Mouse (Mus musculus): ENCODE measurements around the gene Prkar1a. TPM values are rescaled to one million over a fixed set of nuclear protein-coding genes. Genes with fewer than 3 reads are reported as not detected.

Gene Prkar1a
- polyA plus RNA-seq, 1 experiment from 2014 or later: 375 TPM

DNA sequence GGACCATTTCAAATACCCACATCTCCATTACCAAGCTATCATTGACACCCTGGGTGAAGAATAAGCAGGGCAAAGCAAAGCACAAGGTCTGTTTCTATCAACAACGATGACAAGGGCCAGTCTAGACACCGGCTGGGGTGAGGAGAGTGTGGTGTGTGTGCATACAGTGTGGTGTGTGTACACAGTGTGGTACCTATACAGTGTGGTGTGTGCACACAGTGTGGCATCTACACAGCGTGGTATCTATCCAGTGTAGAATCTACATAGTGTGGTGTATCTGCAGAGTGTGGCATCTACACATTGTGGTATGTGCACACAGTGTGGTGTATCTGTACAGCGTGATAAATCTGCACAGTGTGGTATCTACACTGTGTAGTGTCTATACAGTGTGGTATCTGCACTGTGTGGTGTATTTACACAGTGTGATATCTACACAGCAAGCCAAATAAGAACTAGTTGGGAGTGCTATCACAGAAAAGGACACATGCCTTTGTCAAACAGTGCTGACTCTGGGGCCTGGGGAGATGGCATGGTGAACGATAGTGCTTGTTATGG lies 48.0 kb downstream of the Prkar1a start:
- Histone ChIP-seq H3K4me3 (no peak overlapping the region), H3K9me3 (no peaks in the 10 kb centered on the region), H3K4me2 (no peak overlapping the region), H3K4me1 (peaks cover 18% of the 10 kb centered on the region), H3K36me3 (no peaks in the 10 kb centered on the region), H3K27ac (replicated peaks) (no peak overlapping the region), H3K9ac (no peak overlapping the region), H3K27me3 (replicated peaks) (no peaks in the 10 kb centered on the region)
- WGBS: 78% methylated on average over 5 of the region's 5 CpGs
- ATAC-seq (ENCODE audit: extremely low read depth, insufficient number of reproducible peaks, low FRiP score, low TSS enrichment): no peak

DNA sequence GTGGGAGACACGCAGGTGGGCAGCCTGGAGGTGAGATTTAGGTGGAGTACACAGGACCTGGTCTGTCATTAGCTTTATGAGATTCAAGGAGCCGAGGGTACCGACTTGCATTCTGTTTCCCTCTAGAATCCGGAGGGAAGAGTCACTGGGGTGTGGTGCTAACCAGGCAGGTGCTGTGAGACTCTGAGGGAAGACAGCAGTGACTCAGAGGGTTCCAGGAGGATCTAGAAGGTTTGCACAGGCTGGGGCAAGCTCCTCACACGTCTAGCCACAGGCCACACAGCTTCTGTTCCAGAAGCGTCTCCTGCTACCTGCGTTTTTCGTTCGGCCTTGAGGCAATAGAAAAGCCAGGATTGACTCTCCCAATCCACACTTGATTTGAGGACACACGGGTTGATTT lies 49.5 kb downstream of the Prkar1a start:
- H3K9me3 ChIP-seq: no peaks in the 10 kb centered on the region
- H3K4me3 ChIP-seq: no peak overlapping the region
- H3K4me1 ChIP-seq: peaks cover 25% of the 10 kb centered on the region
- H3K27ac ChIP-seq (replicated peaks): no peak overlapping the region
- H3K27me3 ChIP-seq (replicated peaks): no peaks in the 10 kb centered on the region
- no peaks in the 10 kb centered on the region for H3K36me3 ChIP-seq
- no peak overlapping the region for H3K9ac ChIP-seq
- WGBS: 83% methylated on average over 10 of the region's 10 CpGs
- no peak overlapping the region for H3K4me2 ChIP-seq
- no peak for ATAC-seq (ENCODE audit: extremely low read depth, insufficient number of reproducible peaks, low FRiP score, low TSS enrichment)

DNA sequence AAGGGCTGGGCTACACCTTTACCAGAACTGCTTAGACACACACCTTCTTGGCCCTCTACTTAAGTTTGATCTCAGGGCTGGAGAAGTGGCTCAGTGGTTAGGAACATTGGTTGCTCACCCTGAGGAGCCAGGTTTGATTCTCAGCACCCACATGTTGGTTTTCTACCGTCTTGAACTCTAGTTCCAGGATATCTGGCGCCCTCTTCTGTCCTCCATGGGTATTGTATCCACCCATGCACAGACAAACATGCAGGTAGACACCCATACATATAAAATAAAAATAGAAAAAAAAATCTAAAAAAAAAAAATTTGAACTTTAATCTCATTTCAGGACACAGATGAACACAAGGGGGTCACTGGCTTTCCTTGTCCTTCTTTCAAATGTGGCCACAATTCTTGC lies 50.6 kb downstream of the Prkar1a start:
- Histone ChIP-seq H3K4me1 (peaks cover 25% of the 10 kb centered on the region), H3K27ac (replicated peaks) (no peak overlapping the region), H3K9me3 (no peaks in the 10 kb centered on the region), H3K9ac (no peak overlapping the region), H3K4me2 (no peak overlapping the region), H3K36me3 (no peaks in the 10 kb centered on the region), H3K4me3 (no peak overlapping the region), H3K27me3 (replicated peaks) (no peaks in the 10 kb centered on the region)
- no peak for ATAC-seq (ENCODE audit: extremely low read depth, insufficient number of reproducible peaks, low FRiP score, low TSS enrichment)
- WGBS: 54% methylated on average over 2 of the region's 2 CpGs

DNA sequence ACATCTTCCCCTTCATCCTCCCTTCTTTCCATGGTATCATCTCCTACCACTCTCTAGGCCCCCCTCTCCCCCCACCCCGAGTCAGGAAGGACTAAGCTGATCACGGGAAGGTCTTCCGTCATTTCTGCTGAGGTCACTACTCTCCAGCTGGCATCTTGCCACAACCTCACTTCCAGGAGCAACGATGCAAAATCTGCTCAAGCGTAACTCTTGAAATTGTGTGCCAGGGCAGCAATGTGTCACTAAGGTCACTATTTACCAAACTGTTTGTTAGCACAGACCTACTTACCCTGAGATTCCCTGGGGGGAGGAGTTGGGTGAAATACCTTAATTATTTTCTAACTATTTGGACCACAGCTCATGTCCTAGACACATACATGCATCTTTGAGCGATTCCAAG lies 51.6 kb downstream of the Prkar1a start:
- Histone ChIP-seq H3K9ac (no peak overlapping the region), H3K27ac (replicated peaks) (no peak overlapping the region), H3K4me1 (peaks cover 34% of the 10 kb centered on the region), H3K9me3 (no peaks in the 10 kb centered on the region), H3K4me3 (no peak overlapping the region), H3K4me2 (no peak overlapping the region), H3K36me3 (no peaks in the 10 kb centered on the region), H3K27me3 (replicated peaks) (no peaks in the 10 kb centered on the region)
- ATAC-seq (ENCODE audit: extremely low read depth, insufficient number of reproducible peaks, low FRiP score, low TSS enrichment): no peak
- WGBS: 46% methylated on average over 6 of the region's 6 CpGs

DNA sequence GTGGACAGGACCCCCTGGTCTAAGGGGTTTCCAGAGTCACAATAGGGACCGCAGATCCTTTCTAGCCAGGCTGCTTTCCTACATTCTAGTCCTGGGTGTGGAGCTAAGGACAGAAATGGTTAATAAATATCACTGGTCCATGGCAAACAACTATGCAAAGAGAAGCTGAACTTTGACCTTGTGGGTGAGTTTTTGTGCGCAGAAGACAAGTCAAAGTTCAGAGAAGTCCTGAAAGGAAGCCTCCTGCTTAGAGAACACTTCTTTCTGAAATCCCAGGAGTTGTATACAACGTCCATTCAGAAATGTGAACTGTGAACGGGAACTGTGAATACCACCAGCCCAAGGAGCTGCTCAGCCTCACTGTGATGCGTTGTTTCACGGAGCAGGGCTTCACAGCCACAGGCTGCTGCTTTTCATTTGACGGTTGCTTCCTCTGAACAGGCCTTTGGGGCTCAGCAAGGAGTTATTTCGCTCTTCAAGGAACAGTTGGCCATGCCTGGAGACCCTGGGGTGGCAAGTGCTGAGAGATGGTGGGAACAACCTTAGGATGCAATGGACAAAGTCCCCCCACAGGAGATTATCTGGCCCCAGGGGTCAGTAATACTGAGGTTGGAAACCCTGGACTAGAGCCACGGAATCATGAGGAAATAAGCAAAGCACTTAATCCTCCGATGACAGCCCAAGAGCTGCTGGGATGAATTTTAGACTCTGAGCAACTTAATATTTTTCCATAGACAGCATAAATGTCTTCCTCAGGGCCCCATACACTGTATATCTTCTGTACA lies 53.0 kb downstream of the Prkar1a start:
- Histone ChIP-seq H3K4me1 (peaks cover 45% of the 10 kb centered on the region), H3K4me3 (no peak overlapping the region), H3K4me2 (no peak overlapping the region), H3K27me3 (replicated peaks) (no peaks in the 10 kb centered on the region), H3K9ac (no peak overlapping the region), H3K9me3 (no peaks in the 10 kb centered on the region), H3K27ac (replicated peaks) (no peak overlapping the region), H3K36me3 (no peaks in the 10 kb centered on the region)
- no peak for ATAC-seq (ENCODE audit: extremely low read depth, insufficient number of reproducible peaks, low FRiP score, low TSS enrichment)
- WGBS: 61% methylated on average over 10 of the region's 10 CpGs

DNA sequence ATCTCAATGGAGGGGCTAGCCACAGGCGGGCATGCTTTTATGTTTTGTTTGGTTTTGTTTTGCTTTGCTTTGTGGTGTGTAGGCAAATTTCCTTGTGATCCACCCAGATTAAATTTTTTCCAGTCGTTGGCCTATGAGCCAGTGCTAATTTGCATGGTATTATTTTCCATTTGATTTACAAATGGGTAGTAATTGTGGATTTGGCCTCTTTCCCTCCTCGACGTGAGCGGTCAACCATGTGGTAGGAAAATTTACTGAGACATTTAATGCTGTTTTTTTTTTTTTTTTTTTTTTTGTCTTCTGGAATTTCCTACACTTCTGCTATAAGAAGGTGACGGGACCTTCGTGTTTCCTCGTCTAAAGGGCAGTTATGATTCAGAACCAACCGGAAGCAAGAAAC lies 54.6 kb downstream of the Prkar1a start:
- ATAC-seq (ENCODE audit: extremely low read depth, insufficient number of reproducible peaks, low FRiP score, low TSS enrichment): no peak
- WGBS: 75% methylated on average over 9 of the region's 9 CpGs
- no peaks in the 10 kb centered on the region for H3K36me3 ChIP-seq
- H3K27me3 ChIP-seq (replicated peaks): no peaks in the 10 kb centered on the region
- H3K4me1 ChIP-seq: peaks cover 44% of the 10 kb centered on the region
- H3K9ac ChIP-seq: no peak overlapping the region
- H3K4me3 ChIP-seq: no peak overlapping the region
- no peaks in the 10 kb centered on the region for H3K9me3 ChIP-seq
- no peak overlapping the region for H3K4me2 ChIP-seq
- H3K27ac ChIP-seq (replicated peaks): no peak overlapping the region

DNA sequence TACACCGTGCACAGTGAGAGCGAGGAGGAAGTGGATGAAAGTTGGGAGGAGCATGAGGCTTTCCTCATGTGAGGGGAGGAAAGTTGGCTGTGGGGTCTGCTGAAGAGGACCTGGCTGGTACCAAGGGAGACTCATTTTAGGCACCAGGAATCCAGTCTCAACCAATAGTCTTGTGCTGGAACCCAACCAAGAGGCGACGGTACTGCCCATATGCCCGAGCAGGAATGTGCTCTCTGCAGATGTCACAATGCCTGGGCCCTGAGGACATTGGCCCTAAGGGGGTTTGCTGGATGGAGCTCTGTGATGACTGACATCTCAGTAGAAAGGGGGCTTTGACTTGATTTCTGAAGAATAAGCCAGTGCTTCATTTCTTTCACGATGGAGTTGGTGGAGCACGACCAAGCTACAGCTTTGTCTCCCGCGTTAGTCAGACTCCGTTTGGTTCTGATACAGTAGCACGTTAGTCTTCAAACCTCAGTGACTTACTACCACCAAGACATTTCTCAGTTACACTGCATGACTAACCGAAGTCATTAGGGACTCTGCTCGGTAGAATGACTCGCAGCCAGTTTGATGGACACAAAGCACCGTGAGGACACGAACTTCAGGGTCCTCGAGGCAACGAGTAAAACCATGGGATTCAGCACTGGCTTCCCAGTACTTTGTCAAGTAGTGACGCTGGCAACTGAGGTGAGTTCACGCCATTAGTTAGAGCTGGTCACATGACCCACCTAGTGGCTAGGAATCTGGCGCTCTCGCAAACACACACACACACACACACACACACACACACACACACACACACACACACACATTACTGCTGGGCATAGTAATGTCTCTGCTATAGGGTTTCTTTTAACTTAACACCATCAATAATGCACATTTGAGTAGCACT lies 55.4 kb downstream of the Prkar1a start:
- Histone ChIP-seq H3K4me1 (peaks cover 38% of the 10 kb centered on the region), H3K36me3 (no peaks in the 10 kb centered on the region), H3K27ac (replicated peaks) (no peak overlapping the region), H3K4me3 (no peak overlapping the region), H3K9ac (no peak overlapping the region), H3K27me3 (replicated peaks) (no peaks in the 10 kb centered on the region), H3K9me3 (no peaks in the 10 kb centered on the region), H3K4me2 (no peak overlapping the region)
- 84% methylated on average over 22 of the region's 22 CpGs for WGBS
- ATAC-seq (ENCODE audit: extremely low read depth, insufficient number of reproducible peaks, low FRiP score, low TSS enrichment): no peak

DNA sequence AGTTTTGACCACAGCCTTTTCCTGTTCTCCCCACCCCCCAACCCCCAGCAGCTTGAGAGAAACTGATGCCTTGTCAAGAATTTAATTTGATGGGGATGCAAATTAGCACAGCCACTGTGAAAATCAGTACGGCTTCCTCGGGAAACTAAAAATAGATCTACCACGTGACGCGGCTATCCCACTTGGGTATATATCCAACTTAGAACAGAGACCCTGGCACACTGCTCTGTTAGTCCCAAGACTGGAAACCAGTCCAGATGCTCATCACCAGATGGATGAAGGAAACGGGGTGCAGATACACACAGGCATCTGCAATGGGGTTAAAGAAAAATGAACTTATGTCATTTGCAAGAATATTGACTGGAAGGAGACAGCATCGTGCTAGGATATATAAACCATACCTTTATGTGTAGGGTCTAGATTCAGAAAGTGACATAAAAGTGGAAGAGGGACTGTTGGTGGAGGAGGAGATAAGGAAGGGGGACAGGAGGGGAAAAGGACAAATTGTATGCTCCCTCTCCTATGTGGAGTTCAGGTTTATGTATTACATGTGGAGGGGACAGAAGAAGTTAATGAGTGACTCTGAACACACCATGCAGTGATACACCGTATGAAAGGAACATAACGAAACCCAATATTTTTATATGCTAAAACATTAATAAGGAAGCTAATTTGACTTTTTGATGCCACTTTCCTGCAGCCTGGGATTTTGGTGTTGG lies 56.3 kb downstream of the Prkar1a start:
- ATAC-seq (ENCODE audit: extremely low read depth, insufficient number of reproducible peaks, low FRiP score, low TSS enrichment): no peak
- H3K27ac ChIP-seq (replicated peaks): peak overlapping the region; percentile 42; the same call in 1 of the 2 replicates
- WGBS: 53% methylated on average over 9 of the region's 9 CpGs

DNA sequence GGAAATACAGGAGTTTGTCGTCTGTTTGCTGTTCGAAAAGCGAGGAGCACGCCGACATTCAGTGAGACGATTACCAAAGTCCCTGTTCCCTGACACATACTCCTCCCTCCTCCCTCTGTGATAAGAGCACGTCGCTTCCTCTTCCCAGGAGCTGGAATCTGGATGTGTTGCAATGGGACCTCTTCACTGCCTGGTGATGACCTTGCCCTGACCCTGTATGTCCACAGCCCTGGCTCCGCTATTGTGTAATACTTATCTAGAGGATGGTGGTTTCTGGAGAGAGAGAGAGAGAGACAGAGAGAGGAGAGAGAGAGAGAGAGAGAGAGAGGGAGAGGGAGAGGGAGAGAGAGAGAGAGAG lies 56.8 kb downstream of the Prkar1a start:
- peak overlapping the region; percentile 18; the same call in 1 of the 2 replicates for H3K4me3 ChIP-seq
- WGBS: 9% methylated on average over 9 of the region's 9 CpGs

More for the DNA sequence above, 56.3 kb downstream of the Prkar1a start:
- Histone ChIP-seq H3K4me3 (peak overlapping the region; percentile 18; the same call in 1 of the 2 replicates), H3K27me3 (replicated peaks) (no peaks in the 10 kb centered on the region), H3K9me3 (no peaks in the 10 kb centered on the region), H3K4me1 (peaks cover 38% of the 10 kb centered on the region), H3K36me3 (no peaks in the 10 kb centered on the region), H3K9ac (no peak overlapping the region), H3K4me2 (peak overlapping the region; percentile 55)

DNA sequence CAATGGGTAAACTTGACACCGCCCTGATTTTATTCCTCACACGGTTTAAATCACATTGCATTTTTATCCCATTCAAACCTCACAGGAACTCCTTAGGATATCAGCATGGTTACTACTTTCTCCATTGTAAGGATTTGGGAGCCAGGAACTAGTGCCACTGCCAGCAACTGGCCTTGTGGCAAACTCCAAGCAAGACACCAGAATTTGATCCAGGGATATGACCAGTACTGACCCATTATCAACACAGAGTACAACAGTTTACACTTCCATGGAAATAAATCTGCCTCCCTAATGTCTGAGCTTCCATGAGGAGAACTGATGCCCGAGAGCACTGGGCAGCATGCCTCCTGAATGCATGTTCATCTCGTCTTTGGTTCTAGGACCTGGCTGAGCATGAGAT lies 57.4 kb downstream of the Prkar1a start:
- no peaks in the 10 kb centered on the region for H3K36me3 ChIP-seq
- 82% methylated on average over 4 of the region's 4 CpGs for WGBS
- H3K27ac ChIP-seq (replicated peaks): no peak overlapping the region; the same call in 1 of the 2 replicates
- H3K9ac ChIP-seq: no peak overlapping the region
- H3K4me1 ChIP-seq: peaks cover 31% of the 10 kb centered on the region
- peak overlapping the region; percentile 55; the same call in 1 of the 2 replicates for H3K4me2 ChIP-seq
- H3K27me3 ChIP-seq (replicated peaks): no peaks in the 10 kb centered on the region
- no peak for ATAC-seq (ENCODE audit: extremely low read depth, insufficient number of reproducible peaks, low FRiP score, low TSS enrichment)
- no peaks in the 10 kb centered on the region for H3K9me3 ChIP-seq
- H3K4me3 ChIP-seq: no peak overlapping the region

More for the DNA sequence above, 56.8 kb downstream of the Prkar1a start:
- peak; percentile 44; the same call in 1 of the 2 replicates for ATAC-seq (ENCODE audit: extremely low read depth, insufficient number of reproducible peaks, low FRiP score, low TSS enrichment)
- Histone ChIP-seq H3K27me3 (replicated peaks) (no peaks in the 10 kb centered on the region), H3K27ac (replicated peaks) (peak overlapping the region; percentile 42; the same call in 1 of the 2 replicates), H3K4me1 (peaks cover 33% of the 10 kb centered on the region), H3K4me2 (peak overlapping the region; percentile 55), H3K36me3 (no peaks in the 10 kb centered on the region), H3K9me3 (no peaks in the 10 kb centered on the region), H3K9ac (no peak overlapping the region)

DNA sequence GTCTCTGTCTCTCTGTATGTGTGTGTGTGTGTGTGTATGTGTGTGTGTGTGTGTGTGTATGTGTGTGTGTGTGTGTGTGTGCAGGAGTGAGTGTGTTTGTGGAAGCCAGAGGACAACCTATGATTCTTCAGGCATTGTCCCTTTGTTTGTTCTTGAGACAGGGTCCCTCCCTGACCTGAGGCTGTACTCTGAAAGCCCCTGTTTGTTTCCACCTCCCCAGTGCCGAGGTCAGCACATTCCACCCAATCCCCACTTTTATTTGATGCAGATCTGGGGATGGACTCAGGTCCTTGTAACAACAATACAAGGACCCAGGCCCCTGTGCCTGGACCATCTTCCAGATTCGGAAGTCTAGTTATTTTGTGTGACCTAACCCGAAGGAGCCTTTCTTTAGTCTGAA lies 58.2 kb downstream of the Prkar1a start:
- Histone ChIP-seq H3K4me1 (peaks cover 24% of the 10 kb centered on the region), H3K9me3 (no peaks in the 10 kb centered on the region), H3K27ac (replicated peaks) (no peak overlapping the region), H3K36me3 (no peaks in the 10 kb centered on the region), H3K27me3 (replicated peaks) (no peaks in the 10 kb centered on the region), H3K4me3 (no peak overlapping the region), H3K4me2 (no peak overlapping the region), H3K9ac (no peak overlapping the region)
- WGBS: 79% methylated on average over 3 of the region's 3 CpGs
- ATAC-seq (ENCODE audit: extremely low read depth, insufficient number of reproducible peaks, low FRiP score, low TSS enrichment): no peak

Measured in heart, embryonic 13.5 days (tissue).